Mouse (Mus musculus) liver, embryonic 14.5 days (tissue): ENCODE measurements around the gene Gcnt4. TPM values are rescaled to one million over a fixed set of nuclear protein-coding genes. Genes with fewer than 3 reads are reported as not detected.

Source experiments
- ATAC-seq: fragments of 200-750 bp; cut with Nextera tagmentation; 2 replicates; pipeline ENCODE4 v1.8.0; 2017; ENCODE audit warnings: moderate number of reproducible peaks, mild to moderate bottlenecking, moderate library complexity; ENCODE audit not compliant: insufficient read depth
- DNase-seq, 3 experiments: peaks; one replicate each; pipeline ENCODE4 v3.0.0-alpha.2; 2012 to 2013; ENCODE audit warnings: low read depth in 3 of 3, low spot score in 3 of 3
- H3K27ac ChIP-seq: fragments of 300-500 bp; sonication (generic); 2 replicates; pipeline ENCODE4 v1.5.1; 2014; ENCODE audit warnings: moderate library complexity, mild to moderate bottlenecking, control low read depth, inconsistent platforms
- H3K27me3 ChIP-seq: fragments of 300-500 bp; sonication (generic); 2 replicates; pipeline ENCODE4 v1.6.1; 2014; ENCODE audit warnings: mild to moderate bottlenecking, low read length, moderate library complexity; ENCODE audit not compliant: control insufficient read depth, insufficient read depth
- H3K36me3 ChIP-seq: fragments of 300-500 bp; sonication (generic); replicated peaks from 2 replicates; pipeline ENCODE4 v1.6.1; 2014; ENCODE audit warnings: low read depth; ENCODE audit not compliant: control insufficient read depth, insufficient read depth
- H3K4me1 ChIP-seq, 2 experiments: fragments of 200-500 bp in 1 of 2; fragments of 300-500 bp in 1 of 2; sonication (generic) in 1 of 2; replicated peaks; 2 replicates each; pipeline ENCODE4 v1.6.1; 2012 to 2014; ENCODE audit warnings: antibody characterized with exemption in 1 of 2, inconsistent platforms in 1 of 2, low read length in 1 of 2; ENCODE audit not compliant: control insufficient read depth in 2 of 2, insufficient read depth in 2 of 2
- H3K4me2 ChIP-seq: fragments of 300-500 bp; sonication (generic); 2 replicates; pipeline ENCODE4 v1.6.1; 2014; ENCODE audit warnings: low read depth, mild to moderate bottlenecking, control low read depth, moderate library complexity
- H3K4me3 ChIP-seq, 2 experiments: fragments of 200-500 bp in 1 of 2; fragments of 300-500 bp in 1 of 2; sonication (generic) in 1 of 2; 2 replicates each; pipeline ENCODE4 v1.5.1; 2012 to 2014; ENCODE audit warnings: low read depth in 2 of 2, low read length in 2 of 2, mild to moderate bottlenecking in 2 of 2, control low read depth in 1 of 2, inconsistent platforms in 1 of 2, moderate library complexity in 1 of 2; ENCODE audit not compliant: insufficient read depth in 1 of 2
- H3K9ac ChIP-seq: fragments of 300-500 bp; sonication (generic); replicated peaks from 2 replicates; pipeline ENCODE4 v1.6.1; 2014; ENCODE audit warnings: mild to moderate bottlenecking, control low read depth, moderate library complexity
- H3K9me3 ChIP-seq: fragments of 300-500 bp; sonication (generic); 2 replicates; pipeline ENCODE4 v1.6.1; 2016; ENCODE audit warnings: low read length, mixed read lengths; ENCODE audit not compliant: control insufficient read depth
- CTCF ChIP-seq: IDR thresholded peaks from 2 replicates; pipeline ENCODE4 v1.5.1; 2016; ENCODE audit warnings: antibody characterized with exemption, low read depth, control low read depth
- EP300 ChIP-seq: IDR thresholded peaks from 2 replicates; pipeline ENCODE4 v1.6.1; 2016; ENCODE audit warnings: antibody characterized with exemption, low read depth
- WGBS: fragments of 180-500 bp; shearing (Covaris S2); extraction: QIAGEN DNeasy Blood & Tissue Kit; methylation state at CpG from one replicate; pipeline ENCODE4 v1.1.7; 2014; ENCODE audit not compliant: insufficient replicate concordance; 5-methylcytosine and 5-hydroxymethylcytosine counted together
- polyA plus RNA-seq, 2 experiments: library from polyadenylated mRNA; depleted of rRNA in 1 of 2; stranded (reverse) in 1 of 2; unstranded in 1 of 2; fragments of >200 nt; fragmentation: Nextera tagmentation in 1 of 2; extraction: Ambion mirVana in 1 of 2; gene quantifications; 2 replicates each; pipeline versions ENCODE4 v1.2.1 to v1.2.3; 2012 to 2014

Gcnt4 gene
- polyA plus RNA-seq, 2 experiments = 0.29 to 0.86 TPM

GRCm38 (mm10) chr13:96997080-96997479 lies 72.6 kb downstream of the Gcnt4 start:
- no peak for TF ChIP-seq CTCF
- no peak for TF ChIP-seq EP300
- DNase-seq (no peak), ATAC-seq (peak; percentile 56; the same call in 1 of the 2 replicates)
- Histone ChIP-seq H3K27ac (no peak overlapping the region), H3K27me3 (no peaks in the 10 kb centered on the region), H3K9ac (no peak overlapping the region), H3K4me1 (peaks cover 4 to 7% of the 10 kb centered on the region in 2 experiments; a peak in 3 of 4 replicates), H3K4me2 (no peak overlapping the region), H3K4me3 (no peak overlapping the region), H3K9me3 (no peaks in the 10 kb centered on the region), H3K36me3 (no peaks in the 10 kb centered on the region)
- WGBS = 46% methylated on average over 1 of the region's 1 CpGs

Other genes with a start within 250 kb of the Gcnt4 start
- 0.02 and 0.03 TPM in 2 replicates for gene Ankrd31, start 176.4 kb upstream of the Gcnt4 start, polyA plus RNA-seq (2012; rRNA removed)
- gene Ankrd31, start 176.4 kb upstream of the Gcnt4 start, polyA plus RNA-seq (2014; fragmentation: Nextera tagmentation; extraction: Ambion mirVana) = 0.03 TPM in 1 of 2 replicates, not detected in the other
- gene 1700029F12Rik, start 109.7 kb downstream of the Gcnt4 start, polyA plus RNA-seq (2012; rRNA removed) = not detected in 2 replicates
- not detected in 2 replicates for gene 1700029F12Rik, start 109.7 kb downstream of the Gcnt4 start, polyA plus RNA-seq (2014; fragmentation: Nextera tagmentation; extraction: Ambion mirVana)
- gene Fam169a, start 142.6 kb downstream of the Gcnt4 start, polyA plus RNA-seq (2012; rRNA removed) = 0.65 and 1.0 TPM in 2 replicates
- gene Fam169a, start 142.6 kb downstream of the Gcnt4 start, polyA plus RNA-seq (2014; fragmentation: Nextera tagmentation; extraction: Ambion mirVana) = 1.2 and 2.4 TPM in 2 replicates
- 0.33 and 0.52 TPM in 2 replicates for gene Gm6169, start 174.5 kb downstream of the Gcnt4 start, polyA plus RNA-seq (2012; rRNA removed)
- gene Gm6169, start 174.5 kb downstream of the Gcnt4 start, polyA plus RNA-seq (2014; fragmentation: Nextera tagmentation; extraction: Ambion mirVana) = 0.81 and 1.1 TPM in 2 replicates
- 9.1 and 12.6 TPM in 2 replicates for gene Gfm2, start 213.2 kb downstream of the Gcnt4 start, polyA plus RNA-seq (2012; rRNA removed)
- gene Gfm2, start 213.2 kb downstream of the Gcnt4 start, polyA plus RNA-seq (2014; fragmentation: Nextera tagmentation; extraction: Ambion mirVana) = 16.2 and 18.2 TPM in 2 replicates
- gene Nsa2, start 213.2 kb downstream of the Gcnt4 start, polyA plus RNA-seq (2012; rRNA removed) = 13.4 and 38.2 TPM in 2 replicates
- gene Nsa2, start 213.2 kb downstream of the Gcnt4 start, polyA plus RNA-seq (2014; fragmentation: Nextera tagmentation; extraction: Ambion mirVana) = 35.9 and 36.2 TPM in 2 replicates